ENCODE assay signal across 8 mouse cellular contexts in genomic region chr4:140962950-140963349, GRCm38 (mm10). TPM values are rescaled to one million over a fixed set of nuclear protein-coding genes. Genes with fewer than 3 reads are reported as not detected.
DNase-seq lines count a peak whose midpoint lies in the region; ATAC-seq and TF ChIP-seq lines count a peak whose summit lies in the region.

No protein-coding gene starts in this region.

- peaks cover 25% of the 10 kb centered on the region for H3K4me1 ChIP-seq in forebrain, embryonic 16.5 days (replicated peaks; ENCODE audit: control insufficient read depth, insufficient read depth, low read length)
- peaks cover 24% of the 10 kb centered on the region for H3K4me1 ChIP-seq in intestine, embryonic 16.5 days (ENCODE audit: control insufficient read depth, insufficient read depth, low read length)
- H3K4me1 ChIP-seq in lung, embryonic 16.5 days (replicated peaks; ENCODE audit: control insufficient read depth, insufficient read depth, low read length) = peaks cover 19% of the 10 kb centered on the region

- no peak overlapping the region for H3ac ChIP-seq in C2C12 (ENCODE audit: control insufficient read depth, insufficient read length, low read depth)

- no peaks in the 10 kb centered on the region for H3K9me3 ChIP-seq in forebrain, embryonic 16.5 days (ENCODE audit: control insufficient read depth, low read length)
- H3K9me3 ChIP-seq in intestine, embryonic 16.5 days (ENCODE audit: control insufficient read depth, low read length) = no peaks in the 10 kb centered on the region
- H3K9me3 ChIP-seq in lung, embryonic 16.5 days (ENCODE audit: control insufficient read depth, low read length) = no peaks in the 10 kb centered on the region

- no peak for TF ChIP-seq CTCF in C2C12 (IDR thresholded peaks at IDR 0.05; ENCODE audit: control insufficient read depth, insufficient read depth, insufficient read length)

- H3K27ac ChIP-seq in forebrain, embryonic 16.5 days (ENCODE audit: low read length) = no peak overlapping the region
- H3K27ac ChIP-seq in intestine, embryonic 16.5 days (ENCODE audit: low read length) = peak overlapping the region; percentile 76
- H3K27ac ChIP-seq in lung, embryonic 16.5 days (ENCODE audit: low read length) = 0 out of 2 replicates have a peak overlapping the region, but pooled peaks have one; percentile 7

- WGBS in forebrain, embryonic 16.5 days = 38% methylated on average over 5 of the region's 5 CpGs
- WGBS in intestine, embryonic 16.5 days = 24% methylated on average over 5 of the region's 5 CpGs
- WGBS in lung, embryonic 16.5 days = 22% methylated on average over 5 of the region's 5 CpGs

- H3K79me2 ChIP-seq in C2C12 (ENCODE audit: control insufficient read depth, insufficient read depth) = peaks cover 57% of the 10 kb centered on the region

- H3K79me3 ChIP-seq in C2C12 (ENCODE audit: low read depth) = peaks cover 40% of the 10 kb centered on the region

- H3K4me2 ChIP-seq in forebrain, embryonic 16.5 days (ENCODE audit: low read length) = no peak overlapping the region
- peak overlapping the region; percentile 74 for H3K4me2 ChIP-seq in intestine, embryonic 16.5 days (ENCODE audit: low read depth, low read length)
- peak overlapping the region; percentile 7; the same call in 1 of the 2 replicates for H3K4me2 ChIP-seq in lung, embryonic 16.5 days (ENCODE audit: low read depth, low read length)

- DNase-seq in cerebellum, postnatal 10 days = peak; percentile 37 to 38
- no peak for DNase-seq in cerebellum, postnatal 4 days (ENCODE audit: low spot score in 2 of 2)
- no peak for DNase-seq in thymus, postnatal 36 days
- DNase-seq in urinary bladder, adult 18-20 months (ENCODE audit: low spot score in 2 of 2) = no peak

- H3K36me3 ChIP-seq in C2C12 (ENCODE audit: control insufficient read depth, insufficient read depth) = peaks cover 26% of the 10 kb centered on the region
- H3K36me3 ChIP-seq in forebrain, embryonic 16.5 days (ENCODE audit: control insufficient read depth, insufficient read depth) = peaks cover 3% of the 10 kb centered on the region; the same call in 1 of the 2 replicates
- H3K36me3 ChIP-seq in intestine, embryonic 16.5 days (ENCODE audit: control insufficient read depth, insufficient read depth, low read length) = no peaks in the 10 kb centered on the region
- H3K36me3 ChIP-seq in lung, embryonic 16.5 days (ENCODE audit: control insufficient read depth, insufficient read depth, low read length) = 0 out of 2 replicates have a peak, but pooled peaks cover 5% of the 10 kb centered on the region

- ATAC-seq in forebrain, embryonic 16.5 days = no peak
- peak; percentile 19 for ATAC-seq in intestine, embryonic 16.5 days
- no peak for ATAC-seq in lung, embryonic 16.5 days (ENCODE audit: low read depth)

- peak overlapping the region; percentile 95 for H3K4me3 ChIP-seq in C2C12 (ENCODE audit: insufficient read depth, poor library complexity, severe bottlenecking)
- no peak overlapping the region for H3K4me3 ChIP-seq in forebrain, embryonic 16.5 days (replicated peaks; ENCODE audit: low read length)
- 0 out of 2 replicates have a peak overlapping the region, but pooled peaks have one; percentile 76 for H3K4me3 ChIP-seq in intestine, embryonic 16.5 days (ENCODE audit: low read length)
- no peak overlapping the region for H3K4me3 ChIP-seq in lung, embryonic 16.5 days (ENCODE audit: low read length)

- H3K9ac ChIP-seq in forebrain, embryonic 16.5 days (replicated peaks; ENCODE audit: low read depth, low read length) = peak overlapping the region; percentile 24; the same call in 1 of the 2 replicates
- H3K9ac ChIP-seq in intestine, embryonic 16.5 days (ENCODE audit: low read depth, low read length) = peak overlapping the region; percentile 49; the same call in 1 of the 2 replicates
- H3K9ac ChIP-seq in lung, embryonic 16.5 days (ENCODE audit: low read length) = no peak overlapping the region

- H3K27me3 ChIP-seq in C2C12 (ENCODE audit: control insufficient read depth, insufficient read depth, insufficient read length) = no peaks in the 10 kb centered on the region
- no peaks in the 10 kb centered on the region for H3K27me3 ChIP-seq in forebrain, embryonic 16.5 days (replicated peaks; ENCODE audit: control insufficient read depth, insufficient read depth, low read length)
- H3K27me3 ChIP-seq in intestine, embryonic 16.5 days (replicated peaks; ENCODE audit: control insufficient read depth, insufficient read depth, low read length) = no peaks in the 10 kb centered on the region
- H3K27me3 ChIP-seq in lung, embryonic 16.5 days (ENCODE audit: control insufficient read depth, insufficient read depth, low read depth, low read length) = no peaks in the 10 kb centered on the region

TF ChIP-seq in C2C12, 6 proteins besides CTCF, POLR2A, EP300 and RAD21:
- TF ChIP-seq USF1 (IDR thresholded peaks at IDR 0.05; ENCODE audit: low read depth) (no peak), MYOD1 (IDR thresholded peaks at IDR 0.05; ENCODE audit: control insufficient read depth, insufficient read length, low read depth) (no peak), FOSL1 (IDR thresholded peaks at IDR 0.05; ENCODE audit: insufficient read depth, low read length, poor library complexity, severe bottlenecking) (no peak), MAX (IDR thresholded peaks at IDR 0.05) (no peak), CEBPB (IDR thresholded peaks at IDR 0.05; ENCODE audit: low read depth) (no peak), MYOG (IDR thresholded peaks at IDR 0.05; ENCODE audit: control insufficient read depth, extremely low read depth, insufficient read length) (no peak)

RNA-seq across cellular contexts. Expression of gene Sdhb, which starts 1.9 kb away (rescaled TPM):
- polyA plus RNA-seq in C2C12 (2012; fragmentation: generic; extraction: Trizol) = 370 TPM
- 420 and 438 TPM in 2 replicates for polyA plus RNA-seq in forebrain, embryonic 16.5 days (2015; fragmentation: Nextera tagmentation; extraction: Ambion mirVana)
- polyA plus RNA-seq in intestine, embryonic 16.5 days (2015; fragmentation: Nextera tagmentation; extraction: Ambion mirVana) = 671 and 689 TPM in 2 replicates
- polyA plus RNA-seq in lung, embryonic 16.5 days (2015; fragmentation: Nextera tagmentation; extraction: Ambion mirVana) = 347 and 354 TPM in 2 replicates

RNA-seq across cellular contexts. Expression of gene Atp13a2, which starts 23.7 kb away (rescaled TPM):
- polyA plus RNA-seq in C2C12 (2012; fragmentation: generic; extraction: Trizol) = 17.1 TPM
- 126 and 142 TPM in 2 replicates for polyA plus RNA-seq in forebrain, embryonic 16.5 days (2015; fragmentation: Nextera tagmentation; extraction: Ambion mirVana)
- 29.3 and 31.5 TPM in 2 replicates for polyA plus RNA-seq in intestine, embryonic 16.5 days (2015; fragmentation: Nextera tagmentation; extraction: Ambion mirVana)
- polyA plus RNA-seq in lung, embryonic 16.5 days (2015; fragmentation: Nextera tagmentation; extraction: Ambion mirVana) = 34.5 and 35.6 TPM in 2 replicates

RNA-seq across cellular contexts. Expression of gene Mfap2, which starts 47.3 kb away (rescaled TPM):
- polyA plus RNA-seq in C2C12 (2012; fragmentation: generic; extraction: Trizol) = 2.0 TPM
- 190 and 202 TPM in 2 replicates for polyA plus RNA-seq in forebrain, embryonic 16.5 days (2015; fragmentation: Nextera tagmentation; extraction: Ambion mirVana)
- polyA plus RNA-seq in intestine, embryonic 16.5 days (2015; fragmentation: Nextera tagmentation; extraction: Ambion mirVana) = 312 and 334 TPM in 2 replicates
- 500 and 511 TPM in 2 replicates for polyA plus RNA-seq in lung, embryonic 16.5 days (2015; fragmentation: Nextera tagmentation; extraction: Ambion mirVana)

RNA-seq across cellular contexts. Expression of gene Padi2, which starts 56.8 kb away (rescaled TPM):
- 2.1 TPM for polyA plus RNA-seq in C2C12 (2012; fragmentation: generic; extraction: Trizol)
- polyA plus RNA-seq in forebrain, embryonic 16.5 days (2015; fragmentation: Nextera tagmentation; extraction: Ambion mirVana) = 0.88 and 1.0 TPM in 2 replicates
- 3.0 and 3.5 TPM in 2 replicates for polyA plus RNA-seq in intestine, embryonic 16.5 days (2015; fragmentation: Nextera tagmentation; extraction: Ambion mirVana)
- 1.8 and 2.1 TPM in 2 replicates for polyA plus RNA-seq in lung, embryonic 16.5 days (2015; fragmentation: Nextera tagmentation; extraction: Ambion mirVana)

Comparison
In these comparisons a context has a peak if more than half of its experiments do, and no peak if none do; other contexts are left out.
1. DNase-seq: peak in cerebellum, postnatal 10 days (2 of 2); none in cerebellum, postnatal 4 days (0 of 2), thymus, postnatal 36 days (0 of 2) and urinary bladder, adult 18-20 months (0 of 2).
2. H3K4me3 ChIP-seq: peak in C2C12 (single experiment) and intestine, embryonic 16.5 days (single experiment); none in forebrain, embryonic 16.5 days (single experiment) and lung, embryonic 16.5 days (single experiment).
3. RNA of gene Mfap2, which starts 47.3 kb away (polyA plus RNA-seq): 500 to 511 TPM in lung, embryonic 16.5 days, 312 to 334 TPM in intestine, embryonic 16.5 days and 190 to 202 TPM in forebrain, embryonic 16.5 days; 2.0 TPM in C2C12 (single experiment); every median in the first group is over 10 times any median in the second.